Mouse (Mus musculus) neural tube, embryonic 15.5 days (tissue): Measurements from ENCODE around the gene Arid5a. TPM values are rescaled to one million over a fixed set of nuclear protein-coding genes. Genes with fewer than 3 reads are reported as not detected.
A peak's percentile ranks its signal among the peaks of the same experiment; 100 is the strongest.

ENCODE experiments used
- ATAC-seq: fragments of 200-750 bp; cut with Nextera tagmentation; 2 replicates; pipeline ENCODE4 v1.8.0; 2017; ENCODE audit warnings: mild to moderate bottlenecking, moderate TSS enrichment, moderate library complexity; ENCODE audit not compliant: low FRiP score
- H3K27ac ChIP-seq: fragments of 300-500 bp; sonication (generic); replicated peaks from 2 replicates; pipeline ENCODE4 v1.5.1; 2015; ENCODE audit warnings: mild to moderate bottlenecking, inconsistent platforms
- H3K27me3 ChIP-seq: fragments of 300-500 bp; sonication (generic); replicated peaks from 2 replicates; pipeline ENCODE4 v1.6.1; 2015; ENCODE audit warnings: inconsistent platforms
- H3K36me3 ChIP-seq: fragments of 300-500 bp; sonication (generic); 2 replicates; pipeline ENCODE4 v1.6.1; 2015; ENCODE audit warnings: inconsistent platforms
- H3K4me1 ChIP-seq: fragments of 300-500 bp; sonication (generic); 2 replicates; pipeline ENCODE4 v1.6.1; 2015; ENCODE audit warnings: inconsistent platforms
- H3K4me2 ChIP-seq: fragments of 300-500 bp; sonication (generic); 2 replicates; pipeline ENCODE4 v1.6.1; 2015; ENCODE audit warnings: inconsistent platforms, mild to moderate bottlenecking, moderate library complexity
- H3K4me3 ChIP-seq: fragments of 300-500 bp; sonication (generic); replicated peaks from 2 replicates; pipeline ENCODE4 v1.5.1; 2015; ENCODE audit warnings: mild to moderate bottlenecking, inconsistent platforms
- H3K9ac ChIP-seq: fragments of 300-500 bp; sonication (generic); replicated peaks from 2 replicates; pipeline ENCODE4 v1.6.1; 2015; ENCODE audit warnings: mild to moderate bottlenecking, inconsistent platforms
- H3K9me3 ChIP-seq: fragments of 300-500 bp; sonication (generic); replicated peaks from 2 replicates; pipeline ENCODE4 v1.6.1; 2016; ENCODE audit warnings: inconsistent platforms
- WGBS: fragments of 180-500 bp; shearing (Covaris S2); methylation state at CpG from one replicate; pipeline ENCODE4 v1.1.7; 2015; ENCODE audit warnings: mixed read lengths; 5-methylcytosine and 5-hydroxymethylcytosine counted together
- polyA plus RNA-seq: library from polyadenylated mRNA; unstranded; fragments of >200 nt; fragmentation: Nextera tagmentation; extraction: Ambion mirVana; gene quantifications from 2 replicates; pipeline ENCODE4 v1.2.1, GENCODE M21; 2015

Arid5a gene
- polyA plus RNA-seq = 3.7 and 9.8 TPM in 2 replicates

DNA sequence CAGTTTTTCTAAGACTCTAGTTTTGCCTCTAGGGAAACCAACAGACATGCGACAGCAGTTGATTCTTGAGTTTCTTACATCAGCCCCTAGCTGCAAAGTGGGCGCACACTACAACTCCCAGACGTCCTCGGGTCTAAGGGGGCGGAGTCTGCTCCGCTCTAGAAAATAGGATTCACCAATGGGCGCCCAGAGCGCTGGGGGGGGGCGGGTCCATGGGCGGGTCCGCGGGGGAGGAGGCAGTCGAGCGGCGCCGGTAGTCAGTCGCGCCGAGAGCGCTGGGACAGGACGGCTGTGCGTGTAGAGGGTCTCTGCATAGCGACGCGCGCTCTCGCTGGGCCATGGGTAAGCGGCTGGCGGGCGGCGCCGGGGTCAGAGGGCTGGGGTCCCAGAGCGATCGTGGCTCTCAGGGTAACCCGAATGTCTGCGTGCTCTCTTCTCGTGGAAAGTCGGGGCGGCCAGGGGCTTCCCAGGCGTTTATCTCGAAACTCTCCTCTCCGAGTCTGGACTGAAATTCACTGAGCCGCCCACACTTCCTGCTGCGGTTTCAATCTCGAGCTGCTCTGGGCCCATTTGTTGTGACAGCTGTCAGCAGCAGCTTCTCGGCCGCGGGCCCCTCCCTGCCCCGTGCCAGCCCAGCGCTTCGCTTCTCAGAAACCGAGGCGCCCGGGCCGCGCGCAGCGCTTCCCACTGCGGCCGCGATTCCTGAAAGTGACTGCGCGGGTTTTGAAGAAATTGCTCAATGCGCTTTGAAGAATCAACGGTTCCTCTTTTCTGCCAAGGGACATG, at the start of gene Arid5a:
Gene Arid5a, plus strand, starts transcription at position 239 of the 786 bp plus-strand sequence.
- Histone ChIP-seq H3K4me3 (peak within 1 kb of the TSS; percentile 56), H3K36me3 (no peaks in the 10 kb centered on the region), H3K27ac (peak within 1 kb of the TSS; percentile 60), H3K27me3 (0 out of 2 replicates have a peak, but pooled peaks cover 10% of the 10 kb centered on the region), H3K4me2 (peak within 1 kb of the TSS; percentile 94), H3K9ac (peak within 1 kb of the TSS; percentile 57), H3K9me3 (no peaks in the 10 kb centered on the region), H3K4me1 (peaks cover 24% of the 10 kb centered on the region)
- peak; percentile 92 for ATAC-seq
- WGBS = under 1% methylated on average over 64 of the region's 65 CpGs

DNA sequence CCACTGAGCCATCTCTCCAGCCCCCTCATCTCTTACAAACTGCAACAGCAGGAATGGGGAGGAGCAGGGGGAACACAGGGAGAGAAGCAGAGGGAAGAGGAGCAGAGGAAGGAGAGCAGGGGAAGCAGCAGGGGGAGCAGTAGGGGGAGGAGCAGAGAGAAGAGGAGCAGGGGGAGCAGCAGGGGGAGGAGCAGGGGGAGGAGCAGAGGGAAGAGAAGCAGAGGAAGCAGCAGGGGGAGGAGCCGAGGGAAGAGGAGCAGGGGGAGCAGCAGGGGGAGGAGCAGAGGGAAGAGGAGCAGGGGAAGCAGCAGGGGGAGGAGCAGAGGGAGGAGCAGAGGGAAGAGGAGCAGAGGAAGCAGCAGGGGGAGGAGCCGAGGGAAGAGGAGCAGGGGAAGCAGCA, 48.9 kb upstream of the Arid5a start:
- ATAC-seq = no peak
- no peak overlapping the region for H3K9ac ChIP-seq
- H3K4me3 ChIP-seq = no peak overlapping the region
- no peaks in the 10 kb centered on the region for H3K9me3 ChIP-seq
- no peak overlapping the region for H3K27ac ChIP-seq
- no peak overlapping the region for H3K4me2 ChIP-seq
- no peaks in the 10 kb centered on the region for H3K36me3 ChIP-seq
- 57% methylated on average over 2 of the region's 2 CpGs for WGBS
- H3K4me1 ChIP-seq = peaks cover 17% of the 10 kb centered on the region
- peaks cover 6% of the 10 kb centered on the region; the same call in 1 of the 2 replicates for H3K27me3 ChIP-seq

DNA sequence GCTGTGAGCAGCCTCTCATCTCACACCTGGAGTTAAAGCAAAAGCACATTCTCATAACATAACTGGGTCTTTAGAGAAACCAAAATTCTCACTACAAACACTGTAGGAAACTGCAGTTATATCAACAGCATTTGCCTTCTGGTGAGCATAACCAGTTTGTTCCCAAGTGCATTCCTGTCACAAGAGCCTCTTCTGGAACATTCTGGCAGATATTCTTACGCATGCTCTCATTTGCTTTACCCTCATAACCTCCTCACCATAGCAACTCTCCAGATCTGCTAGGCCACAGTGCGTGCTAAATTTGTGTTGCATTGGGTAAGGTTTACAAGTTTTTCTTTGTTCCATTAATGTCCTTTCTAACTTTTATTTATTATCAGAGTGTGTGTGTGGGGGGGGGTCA, 48.3 kb upstream of the Arid5a start:
- ATAC-seq = no peak
- H3K27me3 ChIP-seq = peaks cover 3% of the 10 kb centered on the region; the same call in 1 of the 2 replicates
- H3K27ac ChIP-seq = no peak overlapping the region
- H3K9ac ChIP-seq = no peak overlapping the region
- 94% methylated on average over 2 of the region's 2 CpGs for WGBS
- no peak overlapping the region for H3K4me2 ChIP-seq
- no peaks in the 10 kb centered on the region for H3K9me3 ChIP-seq
- H3K4me1 ChIP-seq = peaks cover 17% of the 10 kb centered on the region
- no peaks in the 10 kb centered on the region for H3K36me3 ChIP-seq
- H3K4me3 ChIP-seq = no peak overlapping the region

DNA sequence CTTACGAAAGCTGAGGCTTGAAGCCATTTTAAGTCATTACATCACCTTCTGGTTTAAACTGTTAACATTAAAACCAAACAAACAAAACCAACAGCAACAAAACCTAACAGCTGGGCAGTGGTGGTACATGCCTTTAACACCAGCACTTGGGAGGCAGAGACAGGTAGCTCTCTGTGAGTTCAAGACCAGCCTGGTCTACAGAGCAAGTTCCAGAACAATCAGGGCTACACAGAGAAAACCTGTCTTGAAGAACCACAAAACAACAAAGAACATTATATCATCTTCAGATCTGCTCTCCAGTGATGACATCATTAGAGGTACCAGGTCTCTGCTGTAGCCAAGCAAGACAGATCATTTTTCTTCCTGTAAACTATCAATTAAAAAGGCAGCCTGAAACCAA, 47.1 kb upstream of the Arid5a start:
- Histone ChIP-seq H3K27me3 (no peaks in the 10 kb centered on the region), H3K4me2 (no peak overlapping the region), H3K9ac (no peak overlapping the region), H3K4me1 (peaks cover 6% of the 10 kb centered on the region), H3K4me3 (no peak overlapping the region), H3K36me3 (no peaks in the 10 kb centered on the region), H3K9me3 (no peaks in the 10 kb centered on the region), H3K27ac (no peak overlapping the region)
- WGBS = 100% methylated on average over 1 of the region's 1 CpGs
- ATAC-seq = no peak

DNA sequence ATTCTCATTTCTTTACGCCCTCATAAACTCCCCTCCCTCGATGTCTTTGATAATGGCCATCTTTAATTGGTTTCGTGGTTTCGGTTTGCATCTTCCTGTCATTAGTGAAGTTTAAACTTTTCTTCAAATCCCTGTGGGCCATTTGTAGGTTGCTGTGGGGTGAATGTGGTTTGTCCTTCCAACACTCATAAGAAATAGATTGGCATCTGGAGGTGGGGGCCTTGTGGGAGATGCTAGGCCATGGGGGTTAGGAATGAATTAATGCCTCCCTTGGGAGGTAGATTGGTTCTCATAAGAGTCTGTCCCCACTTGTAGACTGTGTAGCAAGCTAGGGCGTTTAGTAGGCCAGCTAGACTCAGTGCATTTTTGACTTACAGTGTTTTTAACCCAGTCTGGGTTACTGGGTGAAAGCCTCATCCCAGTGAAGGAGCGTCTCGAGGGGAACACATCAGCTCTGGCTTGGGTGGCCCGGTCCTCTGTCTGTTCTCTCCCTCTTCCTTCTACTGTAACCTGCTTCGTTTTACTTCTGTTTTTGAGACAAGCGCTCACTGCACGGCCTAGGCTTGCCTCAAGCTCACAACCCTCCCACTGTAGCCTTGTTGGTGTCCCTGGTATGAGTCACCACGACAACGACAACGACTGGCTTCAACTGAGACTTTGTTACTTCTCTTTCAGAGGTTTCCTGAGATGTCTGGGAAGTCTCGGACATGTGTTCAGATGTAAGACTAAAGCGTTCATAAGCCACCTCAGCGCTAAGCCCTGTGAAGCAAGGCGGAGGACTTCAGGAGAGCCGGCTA, 45.6 kb upstream of the Arid5a start:
- Histone ChIP-seq H3K9ac (no peak overlapping the region), H3K27ac (no peak overlapping the region), H3K9me3 (no peaks in the 10 kb centered on the region), H3K4me2 (no peak overlapping the region), H3K4me3 (no peak overlapping the region), H3K4me1 (no peaks in the 10 kb centered on the region), H3K36me3 (no peaks in the 10 kb centered on the region), H3K27me3 (no peaks in the 10 kb centered on the region)
- ATAC-seq = no peak
- 84% methylated on average over 19 of the region's 19 CpGs for WGBS

DNA sequence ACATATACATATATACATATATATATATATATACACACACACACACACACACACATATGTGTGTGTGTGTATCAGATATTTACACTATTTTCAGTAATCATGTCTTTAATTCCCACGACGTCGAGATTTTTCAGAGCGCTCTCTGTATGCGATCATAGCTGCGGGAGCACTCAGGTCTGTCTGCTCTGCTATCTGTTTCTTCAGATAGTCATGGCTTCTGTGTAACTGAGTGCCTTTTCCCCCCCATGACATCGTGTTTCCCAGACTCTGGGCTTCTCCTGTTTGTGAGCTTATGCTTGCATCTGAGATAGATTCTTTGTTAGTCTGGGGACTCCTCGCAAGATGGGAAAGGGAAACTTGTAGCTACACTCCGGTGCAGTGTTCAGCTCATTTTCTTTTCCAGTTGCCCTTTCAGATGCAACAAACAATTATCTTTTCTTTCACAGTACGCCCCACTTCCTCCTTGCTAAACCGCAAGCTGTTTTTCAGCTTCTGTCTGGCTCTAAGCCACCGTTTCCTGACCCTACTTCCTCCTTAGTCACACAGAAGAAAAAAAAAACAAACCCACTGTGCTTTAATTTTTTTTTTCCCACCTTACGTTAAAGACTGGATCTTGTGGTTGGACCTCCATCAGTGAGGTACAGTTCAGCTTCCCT, 43.6 kb upstream of the Arid5a start:
- Histone ChIP-seq H3K4me2 (no peak overlapping the region), H3K9ac (no peak overlapping the region), H3K27ac (no peak overlapping the region; the same call in 1 of the 2 replicates), H3K27me3 (peaks cover under 1% of the 10 kb centered on the region; the same call in 1 of the 2 replicates), H3K4me1 (peaks cover under 1% of the 10 kb centered on the region; the same call in 1 of the 2 replicates), H3K36me3 (no peaks in the 10 kb centered on the region), H3K4me3 (no peak overlapping the region), H3K9me3 (no peaks in the 10 kb centered on the region)
- WGBS = 69% methylated on average over 13 of the region's 13 CpGs
- ATAC-seq = no peak

DNA sequence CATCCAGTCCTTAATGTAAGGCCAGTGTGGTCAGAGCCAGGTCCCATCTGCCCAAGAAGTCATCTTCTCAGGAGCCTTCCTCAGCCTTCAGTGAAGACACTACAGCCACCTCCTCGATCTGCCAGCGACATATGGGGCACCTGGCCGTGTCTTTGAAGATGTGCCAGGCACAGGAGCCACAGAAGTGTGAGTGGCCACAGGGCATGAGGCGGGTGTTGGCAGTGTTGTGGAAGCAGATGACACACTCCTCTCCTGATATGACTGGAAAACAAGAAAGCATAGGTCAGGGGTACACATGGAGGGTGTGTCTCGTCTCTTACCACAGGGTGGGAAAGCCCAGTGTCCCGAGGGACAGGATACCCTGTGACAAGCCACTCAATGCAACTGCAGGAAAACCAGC, 41.2 kb upstream of the Arid5a start:
- H3K27ac ChIP-seq = no peak overlapping the region
- H3K36me3 ChIP-seq = no peaks in the 10 kb centered on the region
- WGBS = 83% methylated on average over 6 of the region's 6 CpGs

DNA sequence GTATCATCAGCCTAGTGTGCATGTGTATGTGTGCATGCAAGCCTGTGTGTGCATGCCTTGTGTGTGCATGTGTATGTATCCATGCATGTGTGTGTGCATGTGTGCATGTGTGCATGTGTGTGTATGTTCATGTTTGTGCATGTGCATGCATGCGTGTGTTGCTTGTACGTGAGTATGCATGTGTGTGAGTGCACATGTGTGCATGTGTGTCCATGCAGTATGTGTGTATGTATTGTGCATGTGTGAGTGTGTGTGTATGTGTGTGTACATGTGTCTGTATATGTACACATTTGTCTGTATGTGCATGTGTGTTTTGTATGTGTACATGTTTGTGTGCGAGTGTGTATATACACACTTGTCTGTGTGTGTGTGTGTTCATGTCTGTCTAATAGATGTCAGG, 39.9 kb upstream of the Arid5a start:
- 98% methylated on average over 3 of the region's 3 CpGs for WGBS
- no peaks in the 10 kb centered on the region for H3K36me3 ChIP-seq
- no peak overlapping the region for H3K4me2 ChIP-seq
- no peaks in the 10 kb centered on the region for H3K9me3 ChIP-seq
- peaks cover 14% of the 10 kb centered on the region; the same call in 1 of the 2 replicates for H3K27me3 ChIP-seq
- H3K4me1 ChIP-seq = peaks cover 7% of the 10 kb centered on the region; the same call in 1 of the 2 replicates
- H3K4me3 ChIP-seq = no peak overlapping the region
- no peak overlapping the region for H3K27ac ChIP-seq
- H3K9ac ChIP-seq = no peak overlapping the region
- no peak for ATAC-seq

More for the DNA sequence above, 41.2 kb upstream of the Arid5a start:
- Histone ChIP-seq H3K9ac (no peak overlapping the region), H3K4me2 (no peak overlapping the region), H3K27me3 (peaks cover 14% of the 10 kb centered on the region; the same call in 1 of the 2 replicates), H3K9me3 (no peaks in the 10 kb centered on the region), H3K4me3 (no peak overlapping the region), H3K4me1 (peaks cover 7% of the 10 kb centered on the region; the same call in 1 of the 2 replicates)
- ATAC-seq = no peak

DNA sequence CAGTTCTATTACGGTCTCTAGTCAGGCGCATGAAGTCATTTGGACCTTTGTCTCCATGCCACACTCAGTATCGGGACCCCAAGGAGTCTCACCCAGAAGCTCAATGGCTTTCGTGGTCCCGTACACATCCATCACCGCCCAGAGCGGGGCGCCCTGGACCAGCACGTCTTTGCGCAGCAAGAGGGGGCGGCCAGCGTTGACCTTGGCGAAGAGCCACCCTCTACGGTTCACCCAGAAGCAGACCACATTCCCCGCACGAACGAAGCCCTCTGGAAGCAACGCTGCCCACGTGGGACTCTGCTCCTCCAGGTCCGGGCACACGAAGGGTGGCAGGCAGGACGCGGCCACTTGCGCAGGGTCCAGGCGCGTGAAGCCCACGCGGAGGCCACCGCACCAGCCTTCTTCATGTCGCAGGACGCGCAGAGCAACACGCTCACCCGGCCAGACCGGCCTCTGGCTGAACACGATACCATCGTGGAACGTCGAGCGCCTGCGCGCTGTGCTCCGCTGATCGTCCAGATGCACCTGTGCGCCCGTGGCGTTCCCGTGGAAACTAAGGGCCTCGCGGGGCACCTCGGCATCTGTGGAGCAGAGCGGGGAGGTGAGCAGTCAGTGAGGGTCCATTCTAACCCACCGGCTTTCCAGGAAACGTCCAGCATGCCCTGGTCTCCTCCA, 38.3 kb upstream of the Arid5a start:
- no peak for ATAC-seq
- peaks cover 7% of the 10 kb centered on the region; the same call in 1 of the 2 replicates for H3K4me1 ChIP-seq
- H3K27me3 ChIP-seq = peaks cover 14% of the 10 kb centered on the region; the same call in 1 of the 2 replicates
- H3K4me3 ChIP-seq = peak overlapping the region; percentile 24
- H3K36me3 ChIP-seq = no peaks in the 10 kb centered on the region
- H3K4me2 ChIP-seq = peak overlapping the region; percentile 47
- WGBS = 40% methylated on average over 54 of the region's 54 CpGs
- H3K9ac ChIP-seq = no peak overlapping the region
- no peak overlapping the region for H3K27ac ChIP-seq
- no peaks in the 10 kb centered on the region for H3K9me3 ChIP-seq

DNA sequence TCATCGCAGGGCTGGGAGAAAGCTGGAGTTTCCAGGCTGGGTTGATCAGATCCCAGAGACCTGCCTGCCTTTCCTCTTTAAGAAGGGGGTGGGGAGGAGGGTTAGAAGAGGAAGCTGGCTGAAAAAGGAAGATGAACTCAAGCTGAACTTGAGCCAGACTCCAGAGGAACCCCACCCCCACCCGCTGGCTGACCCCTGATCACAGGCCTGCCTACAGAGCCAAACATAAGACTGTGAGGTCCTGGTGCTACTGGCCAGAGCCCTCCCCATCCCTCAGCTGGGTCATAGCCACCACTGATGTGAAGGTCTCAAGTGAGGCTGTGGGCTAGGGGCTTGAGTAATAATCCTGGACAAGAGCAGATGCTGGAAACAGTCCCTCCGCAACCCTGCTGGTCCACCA, 36.9 kb upstream of the Arid5a start:
- H3K9ac ChIP-seq = no peak overlapping the region
- peaks cover 7% of the 10 kb centered on the region; the same call in 1 of the 2 replicates for H3K4me1 ChIP-seq
- H3K9me3 ChIP-seq = no peaks in the 10 kb centered on the region
- no peak overlapping the region for H3K27ac ChIP-seq
- H3K4me2 ChIP-seq = no peak overlapping the region
- H3K36me3 ChIP-seq = no peaks in the 10 kb centered on the region
- H3K4me3 ChIP-seq = no peak overlapping the region
- H3K27me3 ChIP-seq = peaks cover 14% of the 10 kb centered on the region; the same call in 1 of the 2 replicates
- WGBS = 60% methylated on average over 3 of the region's 3 CpGs
- ATAC-seq = no peak
